Mouse (Mus musculus) ES-Bruce4 (cell line): ENCODE measurements around the gene Leng8. TPM values are rescaled to one million over a fixed set of nuclear protein-coding genes. Genes with fewer than 3 reads are reported as not detected.

Source experiments
- H3K27ac ChIP-seq: 2 replicates; pipeline ENCODE4 v1.5.1; 2012; ENCODE audit warnings: low read length, inconsistent platforms; ENCODE audit not compliant: insufficient read depth
- H3K27me3 ChIP-seq: 2 replicates; pipeline ENCODE4 v1.6.1; 2012; ENCODE audit warnings: mild to moderate bottlenecking, low read length, inconsistent platforms; ENCODE audit not compliant: control insufficient read depth, poor library complexity, insufficient read depth, severe bottlenecking
- H3K36me3 ChIP-seq: 2 replicates; pipeline ENCODE4 v1.6.1; 2012; ENCODE audit warnings: inconsistent platforms, mild to moderate bottlenecking, low read length, moderate library complexity; ENCODE audit not compliant: control insufficient read depth, poor library complexity, insufficient read depth, severe bottlenecking
- H3K4me1 ChIP-seq: one replicate; pipeline ENCODE4 v1.8.1; 2011; ENCODE audit warnings: low read length; ENCODE audit not compliant: control insufficient read depth, insufficient read depth
- H3K4me3 ChIP-seq: 2 replicates; pipeline ENCODE4 v1.5.1; 2011; ENCODE audit warnings: low read depth, mild to moderate bottlenecking, low read length
- H3K9ac ChIP-seq: 2 replicates; pipeline ENCODE4 v1.6.1; 2012; ENCODE audit warnings: low read depth, mild to moderate bottlenecking, inconsistent platforms; ENCODE audit not compliant: poor library complexity, severe bottlenecking
- H3K9me3 ChIP-seq: replicated peaks from 2 replicates; pipeline ENCODE4 v1.6.1; 2012; ENCODE audit warnings: mild to moderate bottlenecking, low read length, inconsistent platforms; ENCODE audit not compliant: control insufficient read depth, poor library complexity, insufficient read depth, severe bottlenecking
- CTCF ChIP-seq: IDR thresholded peaks from one replicate; pipeline ENCODE4 v1.8.1; 2011; ENCODE audit warnings: low read depth, low read length
- EP300 ChIP-seq: IDR thresholded peaks from 2 replicates; pipeline ENCODE4 v1.6.1; 2011; ENCODE audit warnings: low read depth, low read length; ENCODE audit not compliant: insufficient read depth
- POLR2A ChIP-seq: IDR thresholded peaks from one replicate; pipeline ENCODE4 v1.8.1; 2011; ENCODE audit warnings: low read length; ENCODE audit not compliant: insufficient read depth
- polyA plus RNA-seq: library from polyadenylated mRNA; stranded (reverse); fragments of >200 nt; gene quantifications from 2 replicates; pipeline ENCODE4 v1.2.4, GENCODE M21; 2011; ENCODE audit warnings: low read depth; ENCODE audit not compliant: missing spikeins, insufficient read depth, insufficient read length

Leng8 gene
- polyA plus RNA-seq, 1 experiment, result 96.3 TPM

GRCm38 (mm10) chr7:4119976-4120921, 16.6 kb upstream of the Leng8 start:
- no peaks in the 10 kb centered on the region; the same call in 1 of the 2 replicates for H3K27me3 ChIP-seq
- peaks cover 6% of the 10 kb centered on the region for H3K4me1 ChIP-seq
- H3K36me3 ChIP-seq, result no peaks in the 10 kb centered on the region
- no peaks in the 10 kb centered on the region for H3K9me3 ChIP-seq
- TF ChIP-seq EP300 (no peak), POLR2A (no peak), CTCF (no peak)
- H3K27ac ChIP-seq, result no peak overlapping the region
- H3K4me3 ChIP-seq, result peak overlapping the region; percentile 65
- peak overlapping the region; percentile 73 for H3K9ac ChIP-seq

GRCm38 (mm10) chr7:4122076-4122768, 14.6 kb upstream of the Leng8 start:
- Histone ChIP-seq H3K4me1 (peaks cover 6% of the 10 kb centered on the region), H3K4me3 (no peak overlapping the region; the same call in 1 of the 2 replicates), H3K9me3 (no peaks in the 10 kb centered on the region), H3K36me3 (0 out of 2 replicates have a peak, but pooled peaks cover under 1% of the 10 kb centered on the region), H3K9ac (no peak overlapping the region), H3K27me3 (no peaks in the 10 kb centered on the region), H3K27ac (no peak overlapping the region)
- TF ChIP-seq CTCF, result no peak
- TF ChIP-seq POLR2A, result no peak
- TF ChIP-seq EP300, result no peak

GRCm38 (mm10) chr7:4122783-4123182, 14.1 kb upstream of the Leng8 start:
- no peaks in the 10 kb centered on the region for H3K27me3 ChIP-seq
- no peak for TF ChIP-seq EP300
- no peak for TF ChIP-seq CTCF
- no peak for TF ChIP-seq POLR2A
- H3K9ac ChIP-seq, result no peak overlapping the region
- 0 out of 2 replicates have a peak, but pooled peaks cover 2% of the 10 kb centered on the region for H3K36me3 ChIP-seq
- H3K4me3 ChIP-seq, result no peak overlapping the region; the same call in 1 of the 2 replicates
- no peak overlapping the region for H3K27ac ChIP-seq
- H3K4me1 ChIP-seq, result peaks cover 6% of the 10 kb centered on the region
- H3K9me3 ChIP-seq, result no peaks in the 10 kb centered on the region

GRCm38 (mm10) chr7:4123732-4124131, 13.1 kb upstream of the Leng8 start:
- Histone ChIP-seq H3K27ac (peak overlapping the region; percentile 92), H3K9me3 (no peaks in the 10 kb centered on the region), H3K4me1 (peaks cover 6% of the 10 kb centered on the region), H3K27me3 (no peaks in the 10 kb centered on the region), H3K4me3 (no peak overlapping the region), H3K9ac (no peak overlapping the region), H3K36me3 (0 out of 2 replicates have a peak, but pooled peaks cover 2% of the 10 kb centered on the region)
- TF ChIP-seq POLR2A (no peak), EP300 (no peak), CTCF (no peak)

GRCm38 (mm10) chr7:4124315-4124759, 12.5 kb upstream of the Leng8 start:
- H3K9ac ChIP-seq, result no peak overlapping the region
- TF ChIP-seq EP300 (peak; percentile 86), POLR2A (no peak), CTCF (no peak)
- no peaks in the 10 kb centered on the region for H3K9me3 ChIP-seq
- H3K4me3 ChIP-seq, result peak overlapping the region; percentile 46
- no peaks in the 10 kb centered on the region for H3K27me3 ChIP-seq
- H3K36me3 ChIP-seq, result 0 out of 2 replicates have a peak, but pooled peaks cover 2% of the 10 kb centered on the region
- H3K27ac ChIP-seq, result peak overlapping the region; percentile 92
- peaks cover 6% of the 10 kb centered on the region for H3K4me1 ChIP-seq

- peak overlapping the region; percentile 46 for H3K4me3 ChIP-seq
- peak overlapping the region; percentile 71 for H3K27ac ChIP-seq
- no peaks in the 10 kb centered on the region for H3K9me3 ChIP-seq
- H3K27me3 ChIP-seq, result no peaks in the 10 kb centered on the region
- no peak overlapping the region for H3K9ac ChIP-seq
- 0 out of 2 replicates have a peak, but pooled peaks cover 2% of the 10 kb centered on the region for H3K36me3 ChIP-seq
- TF ChIP-seq POLR2A, result no peak
- TF ChIP-seq CTCF, result no peak
- TF ChIP-seq EP300, result peak; percentile 78
- peaks cover 6% of the 10 kb centered on the region for H3K4me1 ChIP-seq
These were observed 12.0 kb upstream of the Leng8 start for GRCm38 (mm10) chr7:4124856-4125255.
